Mouse (Mus musculus) gonadal fat pad, adult 2 months (tissue): ENCODE data around the gene Disc1. TPM values are rescaled to one million over a fixed set of nuclear protein-coding genes. Genes with fewer than 3 reads are reported as not detected.

ENCODE experiments used
- DNase-seq: peaks from one replicate; pipeline ENCODE4 v3.0.0-alpha.2; 2012; ENCODE audit warnings: low read depth
- polyA plus RNA-seq: library from polyadenylated mRNA; depleted of rRNA; stranded (reverse); fragments of >200 nt; gene quantifications from 2 replicates; pipeline ENCODE4 v1.2.3, GENCODE M21; 2012

Gene Disc1
- polyA plus RNA-seq, 1 experiment: 1.1 TPM

DNA sequence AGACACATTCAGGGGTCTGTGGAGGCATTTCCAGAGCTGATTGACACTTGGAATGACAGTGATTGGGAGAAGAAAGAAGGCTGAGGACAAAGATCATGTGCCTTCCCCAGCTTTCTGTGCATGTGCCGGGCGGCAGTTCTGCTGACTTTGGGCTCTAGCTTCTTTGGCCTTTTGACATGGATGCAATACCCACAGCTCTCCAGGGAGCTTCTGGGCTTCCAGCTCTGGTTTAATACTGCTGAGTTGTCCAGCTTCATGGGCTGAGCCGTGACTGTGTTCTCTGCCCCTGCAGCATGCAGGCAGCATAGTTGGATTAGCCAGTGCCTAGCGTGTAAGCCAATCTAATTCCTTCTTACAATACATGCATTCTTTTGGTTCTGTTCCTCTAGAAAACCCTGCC, 72.5 kb downstream of the Disc1 start:
- no peak for DNase-seq

DNA sequence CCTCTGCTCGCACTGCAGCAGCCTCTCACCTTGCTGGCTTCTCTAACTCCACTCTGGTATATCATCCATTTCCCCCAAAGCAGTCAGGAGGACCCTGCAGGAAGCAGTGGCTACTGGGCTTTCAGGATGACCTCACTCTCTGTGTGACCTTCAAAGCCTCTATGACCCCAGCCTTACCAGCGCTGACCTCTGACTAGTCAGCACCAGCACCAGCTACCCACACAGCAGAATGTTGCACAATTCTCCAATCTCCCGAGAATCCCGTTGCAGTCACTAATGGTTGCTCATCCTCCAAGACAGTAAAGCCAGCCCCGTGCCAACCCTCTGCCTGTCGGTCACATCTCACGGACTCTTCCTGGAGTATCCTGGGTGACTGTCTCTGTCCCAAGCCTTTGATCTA, 73.6 kb downstream of the Disc1 start:
- DNase-seq: no peak

DNA sequence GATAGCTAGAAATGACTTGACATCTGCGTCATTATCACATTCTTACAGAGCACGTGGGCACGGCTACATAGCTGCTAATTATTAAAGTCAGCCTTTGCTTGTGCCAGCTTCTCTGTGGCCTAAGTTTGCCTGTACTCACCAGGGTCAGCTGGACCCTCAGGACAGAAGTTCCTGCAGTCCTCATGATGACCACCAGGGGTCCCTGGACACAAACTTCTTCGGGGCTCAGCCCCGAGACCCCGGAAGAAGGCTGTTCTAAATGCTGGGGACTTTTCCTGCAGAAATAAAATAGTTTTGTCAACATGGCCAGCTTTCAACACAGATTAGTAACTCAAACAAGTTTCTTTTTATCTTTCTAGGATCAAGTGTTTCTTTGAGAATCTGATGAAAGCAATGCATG, 74.3 kb downstream of the Disc1 start:
- no peak for DNase-seq

DNA sequence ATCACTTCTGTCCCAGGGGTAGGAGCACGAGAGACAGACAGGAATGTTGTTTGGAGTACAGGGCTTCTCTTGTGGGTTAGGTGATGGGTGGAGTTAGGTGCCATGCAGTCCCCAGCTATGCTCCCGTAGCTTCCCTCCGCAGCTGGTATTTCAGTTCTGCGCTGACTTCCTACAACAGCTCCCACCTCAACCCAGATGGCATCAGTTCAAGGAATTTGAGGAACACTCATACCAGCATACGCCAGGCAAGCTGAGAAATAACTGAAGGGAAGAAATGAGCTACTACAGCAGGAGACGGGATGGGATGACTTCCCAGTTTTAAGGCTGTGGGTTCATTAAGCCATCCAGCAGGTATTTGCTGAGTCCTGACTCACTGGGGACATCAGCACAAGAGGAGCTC, 76.8 kb downstream of the Disc1 start:
- no peak for DNase-seq

DNA sequence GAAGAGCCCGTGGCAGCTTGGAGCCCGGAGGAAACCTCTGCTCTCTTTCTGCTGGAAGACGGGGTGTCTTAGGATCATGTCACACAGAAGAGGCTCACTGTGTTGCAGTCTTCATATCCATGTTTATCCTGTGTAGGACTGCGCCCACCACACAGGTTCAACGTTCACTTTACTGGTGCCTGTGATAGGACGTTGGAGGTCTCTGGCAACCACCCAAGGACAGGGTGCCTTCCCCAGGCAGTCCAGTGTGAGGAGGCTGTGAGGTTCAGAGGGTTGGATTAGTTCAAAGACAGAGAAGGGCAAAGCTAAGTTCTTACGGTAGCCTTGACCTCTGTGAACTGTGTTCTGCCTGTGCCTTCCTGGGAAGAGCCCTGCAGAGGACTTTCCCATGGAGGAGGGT, 77.3 kb downstream of the Disc1 start:
- no peak for DNase-seq

DNA sequence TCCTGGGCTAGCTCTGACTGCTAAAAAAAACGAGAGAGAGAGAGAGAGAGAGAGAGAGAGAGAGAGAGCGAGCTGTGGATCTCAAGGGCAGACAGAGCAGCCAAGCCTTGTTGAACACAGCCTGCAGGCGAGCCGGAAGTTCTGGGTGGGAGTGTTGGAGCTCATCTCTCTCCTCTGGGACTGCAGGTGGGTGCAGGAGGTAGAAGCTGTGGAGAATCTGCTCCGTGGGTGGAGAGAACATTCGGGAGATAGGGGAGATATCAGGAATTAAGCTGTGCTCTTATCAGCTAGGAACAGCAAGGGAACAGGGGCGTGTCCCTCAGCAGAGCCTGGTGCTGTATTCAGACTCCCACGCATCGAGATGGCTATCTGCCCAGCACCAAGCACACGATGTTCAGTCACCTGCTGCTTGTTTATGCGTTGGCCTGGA, 79.7 kb downstream of the Disc1 start:
- DNase-seq: peak; percentile 31

DNA sequence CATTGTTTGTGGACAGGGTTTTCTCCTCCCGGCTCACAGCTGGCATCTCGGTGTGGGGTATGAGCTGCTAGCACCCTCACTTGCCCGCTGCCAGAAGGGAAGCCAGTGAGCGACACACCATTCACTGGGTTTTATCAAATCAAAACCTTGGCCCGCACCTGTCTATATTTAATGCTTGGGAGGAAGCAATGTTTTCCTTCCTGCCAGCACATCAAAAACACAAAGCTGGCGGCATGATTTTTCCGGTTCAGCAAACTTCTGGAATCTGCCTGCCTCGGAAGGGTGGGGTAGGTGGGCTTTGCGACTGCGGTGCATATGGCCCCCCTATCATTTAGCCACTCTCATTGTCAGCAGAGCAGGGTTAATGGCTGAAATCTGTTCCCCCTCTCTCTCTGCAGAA, 80.9 kb downstream of the Disc1 start:
- no peak for DNase-seq

DNA sequence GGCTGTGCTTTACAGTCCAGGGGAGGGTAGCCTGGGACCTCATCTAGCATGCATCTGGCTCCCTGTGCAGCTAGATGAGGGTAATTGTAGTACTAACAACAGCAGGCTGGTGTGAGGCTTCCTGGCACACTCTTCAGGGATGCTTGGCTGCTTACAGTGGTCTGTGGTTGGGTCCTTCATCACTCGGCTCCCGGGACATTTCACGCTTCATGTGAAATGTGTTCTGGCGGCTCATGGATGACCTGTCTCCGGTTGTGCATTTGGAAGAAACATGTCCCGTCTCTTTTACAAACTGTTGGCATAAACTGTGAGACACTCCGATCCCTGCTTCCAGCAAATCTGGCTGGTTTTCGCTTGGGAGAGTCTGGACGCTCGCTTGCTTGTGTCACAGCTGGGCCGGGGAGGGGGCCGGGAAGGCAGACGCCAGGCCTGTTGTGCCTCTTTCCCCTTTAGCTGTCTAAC, 85.7 kb downstream of the Disc1 start:
- DNase-seq: no peak

DNA sequence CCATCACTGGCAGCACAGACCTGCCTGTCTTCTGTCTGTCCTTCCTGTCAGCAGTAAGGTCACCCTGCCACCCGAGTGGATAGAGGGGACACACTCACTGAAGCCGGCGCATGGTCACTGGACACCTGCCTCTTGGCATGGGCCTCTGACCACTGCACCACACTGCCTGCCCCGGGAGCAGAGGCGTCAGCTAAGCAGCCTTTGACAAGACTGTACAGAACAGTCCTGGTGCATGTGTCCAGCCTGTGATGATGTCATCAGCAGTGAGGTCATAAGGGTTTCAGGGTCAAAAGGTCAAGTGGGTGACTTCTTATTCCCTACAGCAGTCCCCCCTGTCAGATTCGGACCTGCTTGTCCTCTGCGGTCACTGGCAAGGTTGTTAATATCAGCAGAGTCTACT, 87.0 kb downstream of the Disc1 start:
- DNase-seq: no peak

DNA sequence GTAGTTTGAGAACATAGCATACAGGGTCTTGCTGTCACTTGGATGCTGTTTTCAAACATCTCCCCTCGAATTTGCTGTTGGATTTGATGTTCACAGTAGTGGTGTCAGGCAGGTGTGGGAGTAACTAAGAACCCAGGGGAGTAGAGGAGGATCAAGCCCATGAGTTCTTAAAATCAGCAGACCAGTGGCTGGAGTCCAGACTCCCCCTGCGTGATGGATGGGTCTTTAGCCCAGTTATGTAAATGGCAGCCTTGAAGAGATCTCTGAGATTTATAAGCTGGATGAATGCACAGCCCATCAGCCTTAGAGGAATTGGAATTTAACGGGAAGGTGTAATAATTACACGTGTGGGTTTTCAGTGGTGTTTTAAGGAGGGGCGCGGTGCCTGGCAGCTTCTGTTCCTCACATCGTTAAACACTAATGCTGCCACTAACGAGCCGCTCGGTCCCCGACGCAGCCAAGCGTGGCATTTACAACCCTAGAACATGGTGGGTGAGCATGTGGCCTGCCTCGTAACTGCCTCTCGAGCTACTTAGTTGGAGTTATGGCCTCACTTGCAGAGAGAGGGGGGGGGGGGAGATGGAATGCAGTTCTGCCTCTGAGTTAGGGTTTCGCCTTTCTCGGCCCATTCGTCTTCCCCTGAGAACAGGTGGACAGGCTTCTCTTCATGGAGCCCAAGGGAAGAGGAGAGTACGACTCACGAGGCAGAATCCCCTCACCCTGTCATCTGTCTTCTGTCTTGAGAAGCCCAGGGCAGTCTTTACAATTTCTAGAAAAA, 103.1 kb downstream of the Disc1 start:
- DNase-seq: no peak

DNA sequence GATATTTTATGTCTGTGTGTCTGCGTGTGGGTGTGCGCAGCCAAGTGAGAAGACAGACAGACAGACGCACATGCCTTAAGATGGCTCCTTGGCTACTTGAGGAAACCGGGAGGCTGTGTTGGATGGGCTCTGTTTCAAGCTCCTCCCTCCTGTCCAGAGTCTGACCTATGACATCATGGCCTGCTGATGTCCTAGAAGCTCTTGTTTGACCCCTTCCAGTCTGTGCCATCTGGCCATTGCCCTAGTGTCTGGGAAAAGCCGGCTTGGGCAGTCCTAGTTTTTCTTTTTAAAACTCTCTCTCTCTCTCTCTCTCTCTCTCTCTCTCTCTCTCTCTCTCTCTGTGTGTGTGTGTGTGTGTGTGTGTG, 103.6 kb downstream of the Disc1 start:
- no peak for DNase-seq

DNA sequence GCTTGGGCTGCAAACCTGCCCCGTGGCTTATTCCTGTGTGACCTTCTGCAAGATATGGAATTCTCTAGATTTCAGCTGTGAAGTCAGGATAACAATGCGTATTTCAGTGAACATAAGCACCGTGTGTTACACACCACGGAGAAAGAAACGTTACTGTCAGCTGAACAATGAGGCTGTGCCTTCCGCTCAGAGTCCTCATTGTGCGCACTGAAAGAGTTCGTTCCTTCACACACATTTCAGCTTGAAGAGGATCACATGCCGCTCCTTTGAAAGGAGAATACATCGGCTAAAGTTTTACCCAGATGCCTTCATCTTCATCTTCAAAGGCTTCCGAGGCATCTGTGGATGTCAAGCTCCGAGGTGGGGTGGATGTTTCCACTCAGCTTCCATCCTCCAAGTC, 105.4 kb downstream of the Disc1 start:
- no peak for DNase-seq

DNA sequence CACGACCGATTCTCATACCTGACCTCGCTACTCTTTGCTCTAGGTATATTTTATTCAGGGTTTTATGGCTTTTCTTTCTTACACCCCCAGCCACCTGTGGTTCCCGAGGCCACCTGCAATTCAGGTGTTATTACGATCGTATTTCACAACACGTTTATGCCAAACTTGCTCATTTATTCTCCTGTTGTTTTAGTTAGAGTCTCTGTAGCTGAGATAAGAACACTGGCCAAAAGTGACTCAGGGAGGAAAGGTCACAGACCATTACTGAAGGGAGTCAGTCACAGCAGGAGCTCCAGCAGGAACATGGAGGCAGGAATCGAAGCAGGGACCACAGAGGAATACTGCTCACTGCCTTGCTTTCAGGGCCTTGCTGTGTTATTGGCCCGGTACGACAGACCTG, 109.5 kb downstream of the Disc1 start:
- no peak for DNase-seq

DNA sequence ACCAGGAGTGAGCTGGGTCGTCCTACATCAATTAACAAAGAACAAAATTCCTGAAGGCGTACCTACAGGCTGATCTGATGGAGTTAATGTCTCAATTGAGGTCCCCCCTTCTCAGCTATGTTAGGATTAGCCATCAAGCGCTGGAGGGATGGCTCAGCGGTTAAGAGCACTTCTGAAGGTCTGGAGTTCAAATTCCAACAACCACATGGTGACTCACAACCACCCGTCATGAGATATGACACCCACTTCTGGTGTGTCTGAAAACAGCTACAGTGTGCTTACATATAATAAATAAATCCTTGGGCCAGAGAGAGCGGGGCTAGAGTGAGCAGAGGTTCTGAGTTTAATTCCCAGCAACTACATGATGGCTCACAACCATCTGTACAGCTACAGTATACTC, 109.9 kb downstream of the Disc1 start:
- DNase-seq: no peak

DNA sequence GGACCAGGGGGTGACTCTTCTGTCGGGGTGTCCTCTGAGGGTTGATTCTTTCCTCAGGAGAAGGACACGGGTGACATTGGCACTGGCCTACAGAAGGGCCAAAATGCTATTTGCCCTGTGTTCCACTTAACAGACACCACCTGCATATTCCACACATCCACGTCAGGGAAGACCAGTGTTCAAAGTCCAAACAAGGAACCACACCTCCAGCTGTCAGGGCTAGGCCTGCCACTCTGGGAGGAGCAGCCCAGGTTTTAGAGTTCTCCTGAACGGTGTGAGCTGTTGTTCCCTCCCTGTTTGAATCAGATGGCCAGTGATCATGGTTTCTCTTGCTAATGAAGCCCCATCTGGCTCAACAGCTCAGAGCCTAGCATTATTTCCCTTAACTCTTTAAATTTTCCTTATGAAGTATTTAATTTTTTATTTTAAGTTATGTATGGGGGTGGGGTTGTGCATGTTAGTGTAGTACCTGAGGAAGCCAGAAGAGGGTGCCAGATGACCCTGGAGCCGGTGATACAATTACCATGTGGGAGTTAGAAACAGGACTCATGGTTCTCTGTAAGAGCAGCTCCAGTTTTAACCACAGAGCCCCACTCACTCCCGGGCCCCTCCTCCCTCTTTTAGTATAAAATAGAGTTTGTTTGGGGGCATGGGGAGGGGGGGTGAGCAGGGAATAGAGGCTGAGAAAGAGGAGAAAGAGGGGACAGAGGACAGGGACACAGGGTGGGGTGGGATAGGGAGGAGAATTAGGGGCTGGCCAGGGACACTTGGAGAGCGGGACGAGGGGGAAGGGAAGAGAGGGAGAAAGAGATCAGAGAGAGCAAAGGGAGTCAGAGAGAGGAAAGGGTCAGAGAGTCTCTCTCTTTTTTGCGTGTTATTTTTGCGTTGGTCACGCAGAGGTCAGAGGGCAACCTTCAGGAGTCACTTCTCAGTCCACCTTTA, 111.8 kb downstream of the Disc1 start:
- DNase-seq: no peak

DNA sequence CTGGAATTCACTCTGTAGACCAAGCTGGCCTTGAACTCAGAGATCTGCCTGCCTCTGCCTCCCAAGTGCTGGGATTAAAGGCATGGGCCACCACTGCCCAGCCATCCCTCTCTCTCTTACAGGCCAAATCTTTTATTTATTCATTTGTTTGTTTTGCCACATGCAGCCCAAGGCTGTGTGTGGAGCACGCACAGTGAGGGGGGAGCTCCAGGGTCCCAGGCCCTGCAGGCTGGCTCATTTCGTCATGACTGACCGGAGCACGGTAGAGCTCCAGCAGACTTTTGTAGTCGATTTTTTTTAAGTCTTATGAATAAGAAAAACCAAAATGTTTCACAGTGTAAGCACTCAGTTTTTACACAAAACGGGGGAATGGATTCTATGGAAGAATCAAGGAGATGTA, 112.5 kb downstream of the Disc1 start:
- no peak for DNase-seq

DNA sequence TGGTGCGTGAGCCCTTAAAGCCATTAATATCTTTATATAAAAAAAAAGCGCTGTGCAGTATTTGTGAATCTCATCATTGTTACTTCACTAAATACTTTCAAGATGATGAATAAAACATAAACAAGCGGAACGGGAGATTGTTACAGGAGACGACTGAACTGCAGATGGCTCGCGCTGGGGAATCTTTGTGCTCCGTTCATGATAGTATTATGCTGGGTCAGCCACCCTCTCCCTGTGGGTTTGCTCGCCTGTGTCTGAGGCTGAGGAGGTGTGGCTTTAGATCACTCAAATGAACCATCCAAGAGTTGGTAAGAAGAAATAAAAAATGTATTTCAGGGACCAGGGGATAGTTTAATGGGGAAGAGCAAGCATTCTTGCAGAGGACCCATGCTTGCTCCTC, 113.0 kb downstream of the Disc1 start:
- no peak for DNase-seq

DNA sequence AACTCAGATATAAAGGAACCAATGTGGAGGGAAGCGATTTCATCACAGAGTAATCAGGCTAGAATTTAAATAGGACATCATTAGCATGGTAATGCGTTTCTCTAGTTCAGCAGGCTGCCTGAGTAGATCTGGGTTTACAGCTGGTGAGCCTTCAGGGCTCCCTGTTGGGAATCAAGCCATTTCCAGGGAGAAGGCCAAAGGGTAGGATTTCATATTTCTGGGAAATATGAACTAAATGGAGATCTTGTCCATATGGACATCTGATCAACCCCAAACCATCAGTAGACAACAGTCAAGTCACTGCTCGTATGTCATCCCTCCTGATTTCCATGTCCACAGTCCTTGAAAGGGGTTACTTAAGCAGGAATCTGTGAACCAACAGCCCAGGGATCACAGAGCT, 115.6 kb downstream of the Disc1 start:
- no peak for DNase-seq

DNA sequence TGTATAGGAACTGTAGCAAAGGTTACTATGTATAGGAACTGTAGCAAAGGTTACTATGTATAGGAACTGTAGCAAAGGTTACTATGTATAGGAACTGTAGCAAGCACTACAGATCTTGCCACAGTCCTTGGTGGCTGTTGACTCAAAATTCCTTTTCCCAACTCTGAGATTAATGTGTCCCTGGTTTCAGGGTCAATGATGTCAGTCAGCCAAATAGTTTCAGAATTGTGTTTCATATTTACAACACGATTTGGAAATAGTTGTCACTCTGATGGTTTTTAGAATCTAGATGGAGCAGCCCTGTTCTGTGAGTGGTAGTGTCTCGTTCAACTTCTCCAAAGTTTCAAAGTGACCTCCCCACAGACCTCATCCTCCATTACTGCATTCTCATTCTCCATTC, 117.5 kb downstream of the Disc1 start:
- no peak for DNase-seq

DNA sequence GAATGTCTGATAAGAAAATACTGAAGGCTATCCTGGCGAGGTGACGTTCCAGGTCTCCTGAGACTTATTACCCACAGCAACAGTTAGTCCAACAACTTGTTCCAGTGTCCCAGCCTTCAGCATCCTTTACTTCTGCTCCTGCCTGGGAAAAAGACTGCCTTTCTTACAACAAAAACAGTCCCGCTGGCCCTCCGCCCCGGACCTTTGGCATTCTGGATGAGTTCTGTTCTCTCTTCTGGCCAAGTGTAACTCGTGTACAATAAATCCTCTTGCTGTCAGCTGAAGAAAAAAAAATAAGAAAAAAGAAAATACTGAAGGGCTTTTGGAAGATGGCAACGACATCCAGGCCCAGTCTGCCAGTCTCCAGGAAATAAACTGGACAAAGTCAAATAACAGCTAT, 120.2 kb downstream of the Disc1 start:
- no peak for DNase-seq

DNA sequence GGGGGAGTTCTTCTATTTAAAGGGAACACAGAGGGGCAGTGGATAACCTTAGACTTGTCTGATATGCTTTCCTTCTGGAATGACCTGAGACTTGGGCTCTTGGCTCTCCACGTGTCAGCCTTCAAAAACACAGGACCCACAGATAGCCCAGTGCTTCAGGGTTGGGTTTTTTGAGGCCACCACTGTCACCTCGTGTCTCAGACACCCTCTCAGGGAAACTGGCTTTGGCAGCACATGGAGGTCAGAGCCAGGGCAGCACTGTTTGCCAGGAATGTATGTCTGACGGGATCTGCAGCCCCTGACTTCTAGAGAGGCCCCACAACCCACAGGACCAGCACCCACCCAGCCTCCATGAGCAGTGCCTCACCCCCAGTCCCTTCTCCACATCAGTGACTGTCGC, 120.9 kb downstream of the Disc1 start:
- DNase-seq: no peak

DNA sequence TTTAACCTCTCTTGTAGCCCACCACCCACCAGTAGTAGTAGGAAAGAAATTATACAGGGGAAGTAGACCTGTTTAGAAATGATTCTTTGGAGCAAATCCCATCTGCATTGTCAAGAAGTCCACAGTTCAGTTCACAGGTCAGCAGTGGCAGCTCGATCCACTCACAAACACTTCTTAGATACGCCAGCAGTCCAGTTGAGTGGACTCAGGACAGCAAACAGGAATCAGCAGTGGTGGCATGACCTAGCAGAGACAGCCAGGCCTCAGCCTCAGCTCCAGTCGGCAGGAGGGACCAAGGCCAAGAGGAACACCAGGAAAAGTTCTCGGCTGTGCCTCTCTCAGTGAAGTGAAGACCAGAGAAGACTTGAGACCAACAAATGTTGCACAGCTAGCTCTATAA, 121.7 kb downstream of the Disc1 start:
- no peak for DNase-seq

DNA sequence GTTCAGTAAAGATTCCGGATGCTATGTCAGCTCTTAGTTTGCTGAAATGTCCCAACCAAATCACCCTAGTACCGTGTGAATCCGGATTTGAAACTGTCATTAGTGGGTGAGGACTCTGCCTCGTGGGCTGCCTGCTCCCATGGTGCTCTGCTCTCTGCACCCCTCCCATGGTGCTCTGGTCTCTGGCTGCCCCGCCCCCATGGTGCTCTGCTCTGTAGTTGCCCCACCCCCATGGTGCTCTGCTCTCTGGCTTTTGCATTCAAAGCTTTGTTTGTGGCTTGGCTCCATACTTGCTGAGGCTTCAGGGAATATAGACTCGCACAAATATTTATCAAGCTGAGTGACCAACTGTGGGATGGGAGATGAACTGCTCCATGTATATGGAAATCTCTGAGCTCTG, 123.1 kb downstream of the Disc1 start:
- no peak for DNase-seq
